Mouse (Mus musculus) E14TG2a.4 (cell line): Measurements from ENCODE around the gene Hcrtr2.

Experiments
- CTCF ChIP-seq: conservative IDR thresholded peaks from 2 replicates; pipeline ENCODE4 v1.5.1; 2014; ENCODE audit warnings: low read length
- NANOG ChIP-seq: IDR thresholded peaks from 2 replicates; pipeline ENCODE4 v1.6.1; 2014; ENCODE audit warnings: borderline replicate concordance, low read length, mixed read lengths

DNA sequence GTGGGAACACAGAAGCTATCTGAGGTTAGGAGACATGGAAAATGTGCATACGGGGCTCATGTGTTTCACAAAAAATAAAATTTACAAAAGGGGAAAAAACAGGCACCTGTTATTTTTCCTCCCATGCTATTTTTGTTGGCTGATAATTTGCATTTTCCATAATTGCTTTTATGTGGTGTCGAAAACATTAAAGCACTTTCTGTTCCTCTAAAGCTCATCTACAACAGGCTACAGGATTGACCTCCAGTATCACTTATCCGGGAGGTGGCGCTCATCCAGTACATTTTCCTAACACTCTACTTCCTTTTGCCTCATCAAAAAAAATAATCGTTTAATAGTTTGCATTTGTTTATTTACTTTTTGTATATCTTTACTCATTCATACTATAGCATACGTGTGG, 41.2 kb upstream of the Hcrtr2 start:
- TF ChIP-seq NANOG (no peak), CTCF (no peak)
